Mouse (Mus musculus) gastrocnemius, postnatal 10 days (tissue): ENCODE measurements around the gene Vgll2. TPM values are rescaled to one million over a fixed set of nuclear protein-coding genes. Genes with fewer than 3 reads are reported as not detected.

Source experiments
- DNase-seq: peaks from one replicate; pipeline ENCODE4 v3.0.0; 2021; ENCODE audit warnings: mixed read lengths
- long read RNA-seq, 2 experiments: library from polyadenylated mRNA; stranded (forward); transcript quantifications; one replicate each; pipeline ENCODE4 v2.0.0; 2021
- total RNA-seq, 2 experiments: library from RNA; stranded (reverse); gene quantifications; 2 replicates each; pipeline ENCODE4 v1.2.3; 2021

Vgll2 gene
- total RNA-seq = 10 to 100 TPM; 50.3 to 55.8 TPM
- long read RNA-seq, experiment 1, transcript Vgll2-201 (3 exons, 966 nt) = major isoform, 74 of 156 reads
- long read RNA-seq, experiment 1, transcript Vgll2-202 (3 exons, 1,650 nt) = minor isoform, 69 of 156 reads
- long read RNA-seq, experiment 1, partial matches to known transcripts = 8 of 156 reads
- long read RNA-seq, experiment 1, other reads (novel, unspliced or antisense) = 5 of 156 reads
- long read RNA-seq, experiment 2, transcript Vgll2-201 (3 exons, 966 nt) = major isoform, 76 of 163 reads
- long read RNA-seq, experiment 2, transcript Vgll2-202 (3 exons, 1,650 nt) = major isoform, 76 of 163 reads
- long read RNA-seq, experiment 2, partial matches to known transcripts = 8 of 163 reads
- long read RNA-seq, experiment 2, other reads (novel, unspliced or antisense) = 3 of 163 reads

DNA sequence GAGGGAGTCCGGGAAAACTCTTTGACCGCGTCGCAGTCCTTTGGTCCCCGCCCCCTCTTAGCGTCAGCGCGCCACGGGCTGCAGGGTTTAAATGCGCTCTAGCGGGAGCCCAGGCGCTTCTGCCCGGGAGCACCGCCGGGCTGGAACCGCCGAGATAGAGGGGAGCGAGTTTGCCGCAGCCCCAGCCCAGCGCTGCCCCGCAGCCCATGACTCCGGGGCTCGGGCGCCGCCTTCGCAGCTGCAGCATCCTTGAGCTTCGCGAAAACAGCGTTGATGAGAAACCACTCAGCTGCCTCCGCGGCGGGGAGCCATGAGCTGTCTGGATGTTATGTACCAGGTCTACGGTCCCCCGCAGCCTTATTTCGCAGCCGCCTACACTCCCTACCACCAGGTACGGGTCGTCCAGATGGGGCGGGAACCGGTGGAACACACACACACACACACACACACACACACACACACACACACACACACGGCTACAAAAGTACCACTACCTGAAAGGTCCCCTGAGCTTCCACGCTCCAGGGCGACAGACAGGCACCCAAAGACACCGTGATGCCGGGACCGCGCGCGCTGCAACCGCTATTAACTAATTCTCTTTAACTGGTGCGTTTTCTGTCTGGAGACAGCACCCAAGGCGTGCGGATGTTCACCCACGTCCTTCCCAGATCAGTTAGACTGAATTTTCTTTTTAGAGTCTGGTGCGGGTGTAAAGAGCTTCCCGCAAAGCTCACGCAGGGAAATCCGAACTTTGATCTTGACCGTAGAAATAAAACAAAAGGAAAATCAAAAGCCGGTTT is at the start of gene Vgll2:
Gene Vgll2, plus strand, starts transcription at position 90 of the 800 bp plus-strand sequence.
- DNase-seq = peak; percentile 67

DNA sequence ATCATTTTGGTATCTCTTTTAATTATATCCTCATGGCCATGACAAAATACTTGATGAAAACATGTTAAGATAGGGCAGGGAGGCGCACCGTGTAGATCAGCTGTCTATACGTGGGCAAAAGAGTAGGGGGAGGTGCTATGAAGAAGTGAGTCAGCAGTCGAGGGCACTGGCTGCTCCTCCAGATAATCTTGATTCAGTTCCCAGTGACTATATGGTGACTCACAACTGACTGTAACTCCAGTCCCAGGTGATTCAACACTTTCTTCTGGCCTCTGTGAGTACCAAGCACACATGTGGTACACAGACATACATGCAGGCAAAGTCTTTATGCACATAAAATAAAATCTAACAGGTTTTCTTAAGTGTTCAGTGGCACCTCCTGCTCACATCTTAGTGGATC is 47.2 kb upstream of the Vgll2 start:
- DNase-seq = no peak

DNA sequence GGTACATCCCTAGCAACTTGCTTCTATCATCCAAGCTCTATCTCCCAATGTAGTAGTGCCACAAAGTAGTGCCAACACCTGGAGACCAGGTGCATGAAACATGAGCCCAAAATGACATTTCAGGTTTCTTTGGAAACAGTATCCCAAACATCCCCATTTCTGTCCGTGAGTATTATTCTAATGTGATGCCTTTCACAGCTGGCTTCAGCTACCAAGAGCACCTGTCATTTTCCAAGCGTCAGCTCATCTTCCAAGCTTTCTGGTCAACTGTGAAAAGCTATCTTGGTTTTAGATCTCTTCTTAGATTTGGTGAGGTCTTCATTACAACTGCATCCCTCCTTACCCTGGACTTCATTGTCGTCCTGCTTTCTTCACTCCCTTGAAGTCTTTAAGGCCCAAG is 46.7 kb upstream of the Vgll2 start:
- no peak for DNase-seq

DNA sequence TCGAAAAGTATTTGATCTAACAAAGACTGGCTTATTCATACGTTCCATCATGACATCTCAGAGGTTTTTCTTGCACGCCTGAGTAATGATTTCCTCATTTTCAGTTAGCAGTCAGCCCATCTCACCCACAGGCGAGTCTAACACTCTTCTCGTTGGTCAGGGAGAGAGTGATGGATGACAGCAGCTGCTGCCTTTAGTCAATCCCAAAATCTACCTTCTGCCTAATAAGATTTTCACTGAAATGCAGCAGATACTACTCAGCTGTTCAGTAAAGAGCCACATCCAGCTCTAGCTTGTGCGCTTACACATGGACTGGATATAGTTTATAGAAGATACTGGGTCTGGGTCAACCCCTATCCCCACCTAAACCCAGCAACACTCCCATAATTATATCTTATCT is 40.7 kb upstream of the Vgll2 start:
- DNase-seq = no peak

DNA sequence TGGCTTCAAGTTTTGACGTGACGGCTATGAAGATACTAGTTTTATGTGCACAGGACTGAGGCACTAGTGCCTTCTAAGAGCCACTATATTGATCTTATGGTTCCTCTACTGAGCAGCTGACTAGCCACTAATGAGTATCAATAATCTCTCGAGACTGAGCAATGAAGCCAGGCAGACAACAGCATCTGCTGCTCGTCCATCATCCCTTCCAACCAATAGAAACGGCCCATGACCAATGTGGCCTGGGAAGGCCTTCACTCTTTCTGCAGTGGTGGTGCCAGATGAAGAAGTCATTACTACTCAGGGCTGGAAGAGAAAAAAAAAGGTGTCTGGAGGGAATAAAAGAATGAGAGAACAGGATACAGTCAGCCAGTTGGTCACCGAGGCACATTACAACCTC is 39.9 kb upstream of the Vgll2 start:
- DNase-seq = no peak

DNA sequence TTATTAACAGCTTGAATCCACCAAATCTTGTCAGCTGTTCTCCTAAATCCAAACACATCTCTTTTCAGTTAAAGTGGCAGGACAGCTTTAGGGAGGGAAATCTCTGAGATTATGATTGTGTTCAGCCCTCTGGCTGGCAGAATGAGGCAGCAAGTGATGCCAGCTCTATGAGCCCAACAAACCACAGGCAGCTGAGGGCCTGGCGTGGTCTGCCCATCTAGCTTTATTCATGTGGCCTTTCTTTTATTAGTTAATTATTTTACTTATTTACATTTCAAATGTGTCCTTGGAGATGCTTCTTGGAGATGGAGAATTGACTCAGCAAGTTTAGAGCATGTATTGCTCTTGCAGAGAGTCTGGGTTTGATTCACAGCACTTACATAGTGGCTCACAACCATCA is 3.8 kb upstream of the Vgll2 start:
- DNase-seq = no peak

DNA sequence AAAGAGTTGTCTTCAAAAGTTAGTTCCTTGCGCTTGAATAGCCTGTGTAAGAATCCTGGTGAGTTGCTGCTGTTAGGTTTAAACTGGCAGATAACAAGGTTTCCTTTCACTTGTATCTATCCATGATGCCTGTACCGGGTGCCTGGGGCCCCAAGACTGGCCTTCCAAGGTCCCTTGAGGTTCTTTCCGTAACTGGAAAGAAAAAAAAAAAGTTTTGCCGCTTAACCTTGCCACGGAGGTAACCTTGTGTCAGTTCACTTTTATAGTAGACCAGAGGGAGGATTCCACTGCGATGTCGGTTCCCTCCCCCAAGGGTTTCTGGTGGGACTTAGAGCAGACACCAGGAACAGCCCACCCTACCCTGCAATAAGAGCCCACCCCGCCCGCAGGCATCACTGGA is 1.1 kb upstream of the Vgll2 start:
- no peak for DNase-seq

DNA sequence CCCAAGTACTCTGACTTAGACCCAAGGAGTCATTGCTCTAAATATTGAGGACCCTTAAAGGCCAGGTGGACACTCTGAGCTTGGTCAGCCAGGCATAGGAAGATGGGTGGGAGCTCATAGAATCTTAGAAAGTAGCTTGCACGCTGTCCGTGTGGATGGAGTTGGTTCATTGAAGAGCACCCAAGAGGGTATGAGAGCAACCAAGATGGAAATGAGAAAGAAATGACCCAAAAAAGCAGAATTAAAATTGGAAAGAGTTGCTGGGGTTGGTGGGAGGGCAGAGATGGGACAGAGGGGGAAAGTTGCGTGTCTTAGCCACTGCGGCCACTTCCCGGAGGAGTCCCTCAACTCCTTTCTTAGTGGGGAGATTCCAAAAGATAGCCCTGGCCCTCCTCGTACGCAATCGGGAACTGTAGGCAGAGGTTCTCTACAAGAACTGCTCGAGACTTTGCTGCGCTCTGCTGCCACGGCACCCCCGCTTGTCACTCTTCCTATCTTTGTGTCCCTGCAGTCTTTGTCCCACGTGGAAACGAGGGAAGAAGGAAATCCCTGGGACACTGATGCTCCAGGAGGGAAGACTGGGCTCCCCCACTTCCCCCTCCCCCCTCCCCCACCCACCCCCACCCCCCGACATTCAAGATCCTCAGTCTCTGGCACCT is 437 bp upstream of the Vgll2 start:
- no peak for DNase-seq

DNA sequence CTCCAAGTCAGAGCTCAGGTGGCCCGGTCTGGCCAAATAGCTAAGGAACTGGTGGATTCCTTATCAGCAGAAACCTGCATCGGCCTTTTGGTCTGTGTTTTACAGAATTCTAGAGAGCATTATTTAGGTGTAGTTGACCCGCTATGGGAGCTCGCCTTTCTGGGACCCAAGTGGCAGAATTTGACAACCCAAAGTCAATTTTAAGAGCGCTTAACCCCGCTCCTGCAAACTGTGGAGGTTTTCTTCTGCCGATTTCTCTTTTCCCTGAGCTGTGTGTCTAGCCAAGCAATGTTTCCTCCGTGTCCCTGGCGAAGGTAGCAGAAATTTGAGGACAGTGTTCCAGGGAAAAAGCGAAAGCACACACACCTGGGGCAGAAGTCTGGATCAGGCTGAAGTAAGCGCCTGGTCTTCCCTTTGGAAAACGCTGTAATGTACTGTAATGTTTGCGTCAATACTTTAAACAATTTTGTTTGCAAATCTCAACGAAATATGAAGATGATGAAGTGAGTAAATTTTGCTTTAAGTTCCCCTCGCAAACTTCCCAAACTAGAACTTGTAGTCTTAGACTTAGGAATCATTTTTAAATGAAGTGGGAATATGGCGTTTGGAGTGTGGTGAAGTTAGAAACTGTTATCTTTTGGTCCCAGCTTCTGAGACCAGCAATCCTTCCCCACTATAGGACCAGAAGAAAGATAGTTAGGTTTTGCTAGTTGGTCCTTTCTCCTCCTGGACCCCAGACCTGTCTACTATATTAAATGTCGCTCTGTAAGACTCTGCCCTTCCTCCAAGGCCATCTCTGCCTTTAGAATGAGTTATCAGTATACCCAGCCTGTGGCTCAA is 1.1 kb downstream of the Vgll2 start:
- no peak for DNase-seq

DNA sequence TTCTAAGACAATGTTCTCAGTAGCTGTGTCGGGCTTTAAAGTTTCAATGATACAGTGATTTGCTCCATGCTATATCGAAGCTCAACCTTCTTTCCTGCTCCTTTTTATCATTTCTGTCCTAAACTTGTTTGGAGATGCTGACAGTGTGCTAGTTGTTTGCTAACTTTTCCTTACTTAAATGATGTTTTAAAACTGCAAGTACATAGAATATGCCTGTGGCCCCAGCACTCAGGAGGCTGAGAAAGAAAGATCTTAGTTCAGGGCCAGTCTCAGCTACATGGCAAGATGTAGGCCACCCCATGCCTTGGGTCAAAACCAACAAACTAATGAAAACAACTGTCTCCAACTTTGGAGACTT is 1.7 kb downstream of the Vgll2 start:
- no peak for DNase-seq

DNA sequence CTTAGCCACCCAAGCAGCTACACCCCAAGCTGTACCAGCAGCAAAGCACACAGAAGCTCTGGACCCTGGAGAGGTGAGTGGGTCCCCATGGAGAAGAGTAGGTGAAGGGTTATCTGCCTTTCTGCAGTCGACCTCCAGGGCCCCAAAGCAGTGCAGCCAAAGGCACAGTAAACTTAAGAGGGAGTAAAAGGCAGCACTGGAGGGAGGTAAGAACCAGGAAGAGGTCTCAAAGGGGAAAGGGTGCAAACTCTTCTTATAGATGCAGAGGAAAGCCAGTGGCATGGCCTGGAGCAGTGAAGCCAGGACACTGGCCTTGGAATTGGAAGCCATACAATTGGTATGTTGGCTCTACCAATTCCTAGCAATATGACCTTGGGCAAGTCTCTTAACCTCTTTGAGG is 3.0 kb downstream of the Vgll2 start:
- no peak for DNase-seq

DNA sequence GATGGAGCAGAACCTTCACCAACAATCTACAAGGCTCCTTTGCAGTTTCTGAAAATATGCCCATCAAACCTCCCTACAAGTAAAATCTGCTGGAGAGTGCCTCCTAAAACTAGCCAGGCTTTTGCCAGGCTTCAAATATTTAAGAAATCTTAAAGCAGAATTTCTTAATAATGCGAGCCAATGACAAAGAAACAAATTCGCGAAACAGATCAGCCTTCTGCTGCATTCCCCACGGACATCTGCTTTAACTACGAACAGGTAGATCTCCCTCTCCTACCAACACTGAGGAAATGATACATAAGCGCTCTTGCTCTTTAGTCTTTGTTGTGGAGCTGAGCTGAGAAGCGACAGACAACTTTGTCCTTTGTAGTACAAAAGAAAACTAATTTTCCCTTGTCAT is 3.5 kb downstream of the Vgll2 start:
- no peak for DNase-seq

DNA sequence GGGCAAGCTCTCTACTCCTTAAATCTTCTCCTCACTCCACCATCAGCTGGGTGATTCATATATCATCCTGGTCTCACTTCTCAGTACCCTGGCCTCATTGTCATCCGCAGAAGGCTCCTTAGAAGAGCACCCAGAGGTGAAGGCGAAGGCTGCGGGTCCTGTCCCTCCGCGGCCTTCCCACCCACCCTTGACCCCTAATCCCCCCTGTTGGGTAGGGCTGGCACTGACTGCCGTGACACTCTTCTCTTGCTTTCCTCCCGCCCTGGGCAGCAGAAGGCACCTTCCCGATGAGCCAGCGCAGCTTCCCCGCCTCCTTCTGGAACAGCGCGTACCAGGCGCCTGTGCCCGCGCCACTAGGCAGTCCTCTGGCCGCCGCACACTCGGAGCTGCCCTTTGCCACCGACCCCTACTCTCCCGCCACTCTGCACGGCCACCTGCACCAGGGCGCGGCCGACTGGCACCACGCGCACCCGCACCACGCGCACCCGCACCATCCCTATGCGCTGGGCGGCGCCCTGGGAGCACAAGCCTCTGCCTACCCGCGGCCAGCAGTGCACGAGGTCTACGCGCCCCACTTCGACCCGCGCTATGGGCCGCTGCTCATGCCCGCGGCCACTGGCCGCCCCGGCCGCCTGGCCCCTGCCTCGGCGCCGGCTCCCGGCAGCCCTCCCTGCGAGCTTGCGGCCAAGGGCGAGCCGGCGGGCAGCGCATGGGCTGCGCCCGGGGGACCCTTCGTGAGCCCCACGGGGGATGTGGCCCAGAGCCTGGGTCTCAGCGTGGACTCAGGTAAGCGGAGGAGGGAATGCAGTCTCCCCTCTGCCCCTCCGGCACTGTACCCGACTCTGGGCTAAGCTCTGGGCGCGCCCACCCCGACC is 5.1 kb downstream of the Vgll2 start:
- DNase-seq = peak; percentile 39

DNA sequence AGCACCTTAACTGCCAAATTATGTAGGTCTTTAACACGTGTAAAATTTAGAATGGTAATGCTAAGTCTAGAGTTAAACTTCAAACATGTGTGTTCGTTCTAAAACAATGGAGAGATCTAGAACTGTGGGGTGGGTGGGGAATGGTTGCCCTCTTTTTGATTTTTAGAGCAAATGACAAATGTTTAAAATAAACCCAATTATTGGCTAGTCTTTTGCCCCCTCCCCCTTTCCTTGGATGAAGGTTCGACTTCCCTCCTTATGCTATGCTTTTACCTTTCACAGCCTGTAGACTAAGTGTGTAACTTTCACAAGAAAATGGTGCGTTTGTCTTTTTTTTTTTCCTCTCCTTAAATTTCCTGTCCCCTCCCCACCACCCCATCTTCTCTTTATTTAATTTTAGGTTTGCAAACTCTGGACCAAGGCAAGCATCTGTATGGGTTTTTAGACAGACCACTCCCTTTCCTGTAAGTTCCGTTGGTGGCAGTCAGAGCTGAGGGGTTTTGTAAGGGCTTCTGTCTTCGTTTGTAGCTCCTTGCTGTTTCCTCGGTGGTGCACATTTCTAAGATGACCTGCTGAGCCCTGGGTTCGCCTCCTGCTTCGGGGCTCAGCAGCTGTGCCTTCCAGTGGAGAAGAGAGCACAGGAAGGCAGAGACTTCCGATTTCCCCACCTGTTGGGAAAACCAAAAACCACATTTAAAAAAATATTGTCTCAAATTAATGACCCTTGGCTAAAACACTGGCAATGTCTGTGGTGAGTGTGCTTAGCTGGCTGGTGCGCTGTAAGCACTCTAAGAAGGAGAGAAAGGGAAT is 6.5 kb downstream of the Vgll2 start:
- no peak for DNase-seq

DNA sequence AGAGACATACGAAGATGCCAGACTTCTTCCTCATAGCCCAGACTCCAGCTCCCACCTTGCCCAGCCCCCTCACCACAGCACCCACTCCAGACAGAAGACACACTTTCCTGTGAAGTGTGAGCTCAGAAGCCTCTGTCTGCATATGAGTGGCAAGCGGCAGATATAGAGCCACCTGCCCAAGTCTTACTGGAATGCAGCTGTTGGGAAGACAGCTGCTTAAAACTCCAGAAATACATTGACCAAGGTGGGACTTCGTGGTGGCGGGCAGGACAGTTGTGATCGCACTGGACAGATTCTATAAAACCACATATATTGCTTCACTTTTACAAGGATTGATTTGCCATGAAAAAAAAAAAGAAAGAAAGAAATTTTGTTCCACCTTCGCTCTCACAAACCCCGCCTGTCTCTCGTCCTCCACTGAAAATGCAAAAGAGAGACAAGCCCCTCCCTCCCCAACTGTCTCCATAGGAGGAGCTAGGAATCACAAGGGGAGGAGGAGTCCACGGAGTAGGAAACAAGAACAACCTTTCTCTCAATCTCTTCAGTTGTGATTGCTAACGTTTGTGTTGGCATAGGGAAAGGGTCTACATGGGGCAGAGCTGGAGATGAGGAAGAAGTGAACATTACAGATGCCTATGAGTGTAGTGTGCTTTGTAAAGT is 7.2 kb downstream of the Vgll2 start:
- DNase-seq = no peak

DNA sequence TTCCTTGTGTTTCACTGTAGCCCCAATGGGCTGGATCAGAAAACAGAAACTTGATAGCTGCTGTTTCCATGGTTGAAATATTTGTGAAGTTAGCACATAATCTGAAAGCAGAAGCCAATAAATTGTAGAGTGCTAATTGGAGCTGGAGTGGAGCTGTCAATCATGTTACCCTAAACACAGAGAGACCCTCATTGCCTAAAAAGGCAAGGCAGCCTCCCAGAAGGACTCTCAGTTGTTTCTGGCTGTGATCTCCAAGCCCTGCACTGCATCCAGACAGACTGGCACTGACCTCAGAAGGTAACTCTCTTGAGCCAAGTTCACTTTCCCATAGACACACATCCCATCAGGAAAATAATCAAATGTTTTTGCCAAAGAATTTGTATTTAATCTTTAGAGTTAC is 11.4 kb downstream of the Vgll2 start:
- no peak for DNase-seq

DNA sequence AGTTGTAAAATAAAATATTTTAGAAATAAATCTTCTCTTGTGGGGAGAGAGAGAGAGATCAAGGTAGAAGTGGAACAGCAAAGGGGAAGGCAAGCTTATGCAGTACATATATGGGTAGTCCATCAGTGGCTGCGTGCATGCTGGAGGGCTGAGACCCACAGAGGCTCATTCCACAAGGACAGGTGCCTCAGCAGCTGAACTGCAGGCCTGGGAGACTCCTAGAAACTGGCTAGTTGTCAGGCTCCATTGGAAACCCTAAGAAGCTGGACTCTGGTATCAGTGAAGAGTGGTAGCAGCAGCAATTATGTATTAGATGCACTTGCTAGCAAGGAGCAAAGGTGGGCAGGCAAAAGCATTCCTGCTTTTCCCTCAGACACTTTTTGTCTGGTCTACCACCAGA is 17.1 kb downstream of the Vgll2 start:
- DNase-seq = no peak

DNA sequence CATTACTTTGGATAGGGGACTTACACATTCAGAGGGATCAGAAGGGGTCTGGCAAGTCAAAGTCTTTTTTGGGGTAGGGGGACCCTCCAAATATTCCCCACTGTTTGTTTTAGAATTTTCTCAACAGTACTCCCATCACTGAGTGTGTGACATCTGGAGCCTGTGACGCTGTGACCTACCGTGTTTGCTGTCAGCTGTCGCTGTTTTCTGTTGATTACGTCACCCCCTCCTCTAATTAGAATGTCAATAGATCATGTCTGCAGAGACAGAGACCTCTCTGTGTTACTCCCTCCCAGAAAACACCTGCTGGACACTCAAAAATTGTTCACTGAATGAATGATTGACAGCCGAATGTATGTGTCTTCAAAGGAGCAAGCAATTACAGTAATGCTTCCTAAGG is 20.8 kb downstream of the Vgll2 start:
- no peak for DNase-seq

DNA sequence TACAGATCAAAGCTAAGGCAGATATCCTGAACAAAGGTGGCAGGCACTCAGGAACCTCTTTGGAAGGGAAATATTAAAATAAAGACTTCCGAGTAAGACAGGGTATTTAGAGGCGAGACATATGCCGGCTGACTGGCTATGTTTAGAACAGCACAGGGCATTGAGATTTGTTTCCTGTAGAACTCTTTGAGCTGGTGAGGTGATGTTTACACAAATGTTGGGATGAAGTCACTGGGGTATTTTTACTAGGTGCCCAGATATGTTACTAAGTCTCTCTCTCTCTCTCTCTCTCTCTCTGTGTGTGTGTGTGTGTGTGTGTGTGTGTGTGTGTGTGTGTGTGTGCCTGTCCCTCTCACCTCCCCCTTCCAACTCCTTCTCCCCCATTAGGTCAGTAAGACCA is 26.0 kb downstream of the Vgll2 start:
- DNase-seq = no peak

DNA sequence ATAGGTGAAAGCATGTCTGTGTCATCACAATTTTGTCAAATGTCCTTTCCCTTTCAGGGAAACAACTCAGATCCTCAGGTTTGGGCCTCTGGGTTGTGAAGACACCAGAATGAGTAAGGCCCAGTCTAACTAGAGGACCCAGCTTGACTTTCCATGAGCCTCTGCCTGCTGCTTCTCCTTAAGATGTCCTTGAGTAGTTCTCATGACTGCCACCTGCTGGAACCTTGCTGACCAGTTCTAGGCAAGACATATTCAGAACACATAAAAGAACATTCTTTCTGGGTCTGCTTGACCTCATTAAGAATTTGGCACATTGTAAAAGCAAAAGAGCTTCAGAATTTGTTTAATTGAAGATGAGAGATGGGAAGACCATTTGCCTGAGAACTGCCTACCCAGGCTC is 50.2 kb downstream of the Vgll2 start:
- peak; percentile 56 for DNase-seq
